Mouse (Mus musculus): Measurements from ENCODE around the gene Tmprss4.

GRCm38 (mm10) chr9:45251281-45251680 lies 47.4 kb upstream of the Tmprss4 start:
- no peak for TF ChIP-seq POLR2A (IDR thresholded peaks at IDR 0.05; ENCODE audit: insufficient read depth, low read length)
- no peak for TF ChIP-seq CTCF (IDR thresholded peaks at IDR 0.05; ENCODE audit: low read depth, low read length)

All from ES-Bruce4 (cell line).